Mouse (Mus musculus): ENCODE measurements around the gene Ugt1a1. TPM values are rescaled to one million over a fixed set of nuclear protein-coding genes. Genes with fewer than 3 reads are reported as not detected.

The Ugt1a1 gene
- total and polyA plus RNA-seq, 3 experiments, result not detected

DNA sequence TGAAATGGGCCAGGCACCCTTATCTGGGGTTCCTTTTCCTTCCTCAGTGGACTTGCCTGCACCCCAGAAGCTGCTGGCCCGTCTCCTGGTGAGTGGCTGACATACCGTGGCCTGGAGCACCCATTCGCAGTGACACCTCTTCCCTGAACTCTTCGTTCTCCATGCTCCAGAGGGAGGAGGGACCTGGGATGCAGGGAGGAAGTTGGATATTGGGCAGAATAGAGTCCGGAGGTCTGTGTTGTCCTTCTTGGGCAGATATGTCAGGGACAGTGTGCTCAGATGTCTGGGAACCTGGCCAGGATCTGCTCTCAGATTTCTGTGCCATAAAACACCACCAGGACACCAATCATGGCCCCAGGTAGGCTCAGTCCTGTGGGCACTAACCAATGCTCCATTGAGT, 28.3 kb downstream of the Ugt1a1 start:
- TF ChIP-seq CTCF (IDR thresholded peaks at IDR 0.05) (no peak), POLR2A (IDR thresholded peaks at IDR 0.05; ENCODE audit: insufficient read depth, low read depth, low read length) (no peak), EP300 (IDR thresholded peaks at IDR 0.05; ENCODE audit: insufficient read depth, low read depth, low read length) (no peak)
- no peaks in the 10 kb centered on the region for H3K79me2 ChIP-seq (replicated peaks; ENCODE audit: control insufficient read depth, insufficient read depth, low read length)
- no peak overlapping the region for H3K4me3 ChIP-seq
- no peaks in the 10 kb centered on the region for H3K27me3 ChIP-seq (ENCODE audit: control insufficient read depth, insufficient read depth, low read length)
- 61% methylated on average over 5 of the region's 5 CpGs for WGBS
- H3K27ac ChIP-seq, result no peak overlapping the region
- H3K36me3 ChIP-seq (ENCODE audit: control insufficient read depth, insufficient read depth, low read length), result no peaks in the 10 kb centered on the region
- H3K9ac ChIP-seq (ENCODE audit: low read depth, low read length), result no peak overlapping the region
- no peaks in the 10 kb centered on the region for H3K4me1 ChIP-seq (ENCODE audit: control insufficient read depth, insufficient read depth, low read length)
- intact Hi-C loops (cut with DNase I), result no loop called here
- DNase-seq, result no peak

GRCm38 (mm10) chr1:88240579-88240978, 28.8 kb downstream of the Ugt1a1 start:
- intact Hi-C loops (cut with DNase I), result no loop called here
- WGBS, result 56% methylated on average over 4 of the region's 4 CpGs

DNA sequence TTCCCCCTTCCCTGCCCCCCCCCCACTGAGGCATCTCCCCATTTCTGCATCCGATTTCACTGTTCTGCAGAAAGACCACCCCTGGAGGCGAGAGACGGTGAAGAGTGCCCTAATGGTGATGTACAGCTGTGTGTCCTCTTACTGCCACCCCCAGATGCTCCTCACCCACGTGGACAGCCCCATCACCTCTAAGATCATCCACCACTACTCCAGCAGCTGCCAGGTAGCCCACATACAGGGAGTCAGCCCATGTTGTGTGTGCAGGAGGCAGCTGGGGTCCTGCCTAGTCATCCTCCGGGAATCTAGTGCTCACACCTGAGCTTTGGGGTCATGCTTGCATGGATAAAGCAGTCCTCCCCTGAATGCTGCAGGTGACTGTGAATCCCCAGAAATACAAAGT, 32.1 kb downstream of the Ugt1a1 start:
- Histone ChIP-seq H3K4me3 (no peak overlapping the region), H3K36me3 (ENCODE audit: control insufficient read depth, insufficient read depth, low read length) (no peaks in the 10 kb centered on the region), H3K9ac (ENCODE audit: low read depth, low read length) (no peak overlapping the region), H3K79me2 (replicated peaks; ENCODE audit: control insufficient read depth, insufficient read depth, low read length) (no peaks in the 10 kb centered on the region), H3K27me3 (ENCODE audit: control insufficient read depth, insufficient read depth, low read length) (no peaks in the 10 kb centered on the region), H3K27ac (no peak overlapping the region), H3K4me1 (ENCODE audit: control insufficient read depth, insufficient read depth, low read length) (no peaks in the 10 kb centered on the region)
- no peak for DNase-seq
- TF ChIP-seq POLR2A (IDR thresholded peaks at IDR 0.05; ENCODE audit: insufficient read depth, low read depth, low read length) (no peak), CTCF (IDR thresholded peaks at IDR 0.05) (no peak), EP300 (IDR thresholded peaks at IDR 0.05; ENCODE audit: insufficient read depth, low read depth, low read length) (no peak)
- 60% methylated on average over 5 of the region's 5 CpGs for WGBS
- intact Hi-C loops (cut with DNase I), result no loop called here

More at GRCm38 (mm10) chr1:88240579-88240978, 28.8 kb downstream of the Ugt1a1 start:
- Histone ChIP-seq H3K9ac (ENCODE audit: low read depth, low read length) (no peak overlapping the region), H3K4me3 (no peak overlapping the region), H3K27me3 (ENCODE audit: control insufficient read depth, insufficient read depth, low read length) (no peaks in the 10 kb centered on the region), H3K27ac (no peak overlapping the region), H3K4me1 (ENCODE audit: control insufficient read depth, insufficient read depth, low read length) (no peaks in the 10 kb centered on the region), H3K79me2 (replicated peaks; ENCODE audit: control insufficient read depth, insufficient read depth, low read length) (no peaks in the 10 kb centered on the region), H3K36me3 (ENCODE audit: control insufficient read depth, insufficient read depth, low read length) (no peaks in the 10 kb centered on the region)
- DNase-seq, result no peak
- TF ChIP-seq CTCF (IDR thresholded peaks at IDR 0.05) (no peak), POLR2A (IDR thresholded peaks at IDR 0.05; ENCODE audit: insufficient read depth, low read depth, low read length) (no peak), EP300 (IDR thresholded peaks at IDR 0.05; ENCODE audit: insufficient read depth, low read depth, low read length) (no peak)

DNA sequence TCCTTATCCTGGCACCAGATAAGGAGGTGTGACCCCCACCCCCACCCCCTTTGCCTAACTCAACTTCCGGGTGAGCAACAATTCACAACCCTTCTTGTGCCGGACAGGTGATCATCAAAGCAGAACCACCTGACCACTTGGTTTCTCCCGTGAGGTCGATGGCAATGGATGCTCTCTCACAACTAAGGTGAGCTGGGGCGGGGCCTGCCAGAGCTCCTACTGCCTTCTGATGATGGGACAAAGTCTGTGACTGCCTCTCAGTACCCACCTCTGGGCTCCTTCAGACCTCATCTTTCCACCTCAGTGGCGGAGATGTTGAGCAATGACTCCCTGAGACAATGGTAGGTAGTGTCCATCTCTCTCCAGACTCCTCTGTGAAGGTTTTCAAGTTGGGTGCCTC, 34.1 kb downstream of the Ugt1a1 start:
- Histone ChIP-seq H3K4me3 (no peak overlapping the region), H3K9ac (ENCODE audit: low read depth, low read length) (no peak overlapping the region), H3K4me1 (ENCODE audit: control insufficient read depth, insufficient read depth, low read length) (no peaks in the 10 kb centered on the region), H3K36me3 (ENCODE audit: control insufficient read depth, insufficient read depth, low read length) (no peaks in the 10 kb centered on the region), H3K27me3 (ENCODE audit: control insufficient read depth, insufficient read depth, low read length) (no peaks in the 10 kb centered on the region), H3K79me2 (replicated peaks; ENCODE audit: control insufficient read depth, insufficient read depth, low read length) (no peaks in the 10 kb centered on the region), H3K27ac (no peak overlapping the region)
- 71% methylated on average over 6 of the region's 6 CpGs for WGBS
- intact Hi-C loops (cut with DNase I), result no loop called here
- no peak for TF ChIP-seq POLR2A (IDR thresholded peaks at IDR 0.05; ENCODE audit: insufficient read depth, low read depth, low read length)
- no peak for TF ChIP-seq CTCF (IDR thresholded peaks at IDR 0.05)
- TF ChIP-seq EP300 (IDR thresholded peaks at IDR 0.05; ENCODE audit: insufficient read depth, low read depth, low read length), result no peak
- no peak for DNase-seq

GRCm38 (mm10) chr1:88246386-88246785, 34.6 kb downstream of the Ugt1a1 start:
- H3K27ac ChIP-seq, result no peak overlapping the region
- no peak overlapping the region for H3K9ac ChIP-seq (ENCODE audit: low read depth, low read length)
- H3K36me3 ChIP-seq (ENCODE audit: control insufficient read depth, insufficient read depth, low read length), result no peaks in the 10 kb centered on the region
- no peak for TF ChIP-seq POLR2A (IDR thresholded peaks at IDR 0.05; ENCODE audit: insufficient read depth, low read depth, low read length)
- no peak for TF ChIP-seq EP300 (IDR thresholded peaks at IDR 0.05; ENCODE audit: insufficient read depth, low read depth, low read length)
- no peak for TF ChIP-seq CTCF (IDR thresholded peaks at IDR 0.05)
- H3K4me3 ChIP-seq, result no peak overlapping the region
- WGBS, result 48% methylated on average over 6 of the region's 6 CpGs
- no peak for DNase-seq
- intact Hi-C loops (cut with DNase I), result no loop called here
- H3K27me3 ChIP-seq (ENCODE audit: control insufficient read depth, insufficient read depth, low read length), result no peaks in the 10 kb centered on the region
- no peaks in the 10 kb centered on the region for H3K4me1 ChIP-seq (ENCODE audit: control insufficient read depth, insufficient read depth, low read length)
- no peaks in the 10 kb centered on the region for H3K79me2 ChIP-seq (replicated peaks; ENCODE audit: control insufficient read depth, insufficient read depth, low read length)

GRCm38 (mm10) chr1:88247660-88248059, 35.9 kb downstream of the Ugt1a1 start:
- WGBS, result 39% methylated on average over 2 of the region's 2 CpGs
- intact Hi-C loops (cut with DNase I), result no loop called here
- no peaks in the 10 kb centered on the region for H3K27me3 ChIP-seq (ENCODE audit: control insufficient read depth, insufficient read depth, low read length)
- no peaks in the 10 kb centered on the region for H3K79me2 ChIP-seq (replicated peaks; ENCODE audit: control insufficient read depth, insufficient read depth, low read length)
- TF ChIP-seq POLR2A (IDR thresholded peaks at IDR 0.05; ENCODE audit: insufficient read depth, low read depth, low read length) (no peak), CTCF (IDR thresholded peaks at IDR 0.05) (no peak), EP300 (IDR thresholded peaks at IDR 0.05; ENCODE audit: insufficient read depth, low read depth, low read length) (no peak)
- no peak overlapping the region for H3K4me3 ChIP-seq
- no peaks in the 10 kb centered on the region for H3K4me1 ChIP-seq (ENCODE audit: control insufficient read depth, insufficient read depth, low read length)
- DNase-seq, result no peak
- H3K9ac ChIP-seq (ENCODE audit: low read depth, low read length), result no peak overlapping the region
- H3K27ac ChIP-seq, result no peak overlapping the region
- no peaks in the 10 kb centered on the region for H3K36me3 ChIP-seq (ENCODE audit: control insufficient read depth, insufficient read depth, low read length)

Measured in heart, adult 2 months (tissue).